Mouse (Mus musculus) cerebellum, postnatal 4 days (tissue): Measurements from ENCODE around the gene Hrct1.

Experiments
- DNase-seq, 2 experiments: peaks; one replicate each; pipeline ENCODE4 v3.0.0; 2022; ENCODE audit warnings: low spot score in 2 of 2, mixed read lengths in 1 of 2

The Hrct1 gene

DNA sequence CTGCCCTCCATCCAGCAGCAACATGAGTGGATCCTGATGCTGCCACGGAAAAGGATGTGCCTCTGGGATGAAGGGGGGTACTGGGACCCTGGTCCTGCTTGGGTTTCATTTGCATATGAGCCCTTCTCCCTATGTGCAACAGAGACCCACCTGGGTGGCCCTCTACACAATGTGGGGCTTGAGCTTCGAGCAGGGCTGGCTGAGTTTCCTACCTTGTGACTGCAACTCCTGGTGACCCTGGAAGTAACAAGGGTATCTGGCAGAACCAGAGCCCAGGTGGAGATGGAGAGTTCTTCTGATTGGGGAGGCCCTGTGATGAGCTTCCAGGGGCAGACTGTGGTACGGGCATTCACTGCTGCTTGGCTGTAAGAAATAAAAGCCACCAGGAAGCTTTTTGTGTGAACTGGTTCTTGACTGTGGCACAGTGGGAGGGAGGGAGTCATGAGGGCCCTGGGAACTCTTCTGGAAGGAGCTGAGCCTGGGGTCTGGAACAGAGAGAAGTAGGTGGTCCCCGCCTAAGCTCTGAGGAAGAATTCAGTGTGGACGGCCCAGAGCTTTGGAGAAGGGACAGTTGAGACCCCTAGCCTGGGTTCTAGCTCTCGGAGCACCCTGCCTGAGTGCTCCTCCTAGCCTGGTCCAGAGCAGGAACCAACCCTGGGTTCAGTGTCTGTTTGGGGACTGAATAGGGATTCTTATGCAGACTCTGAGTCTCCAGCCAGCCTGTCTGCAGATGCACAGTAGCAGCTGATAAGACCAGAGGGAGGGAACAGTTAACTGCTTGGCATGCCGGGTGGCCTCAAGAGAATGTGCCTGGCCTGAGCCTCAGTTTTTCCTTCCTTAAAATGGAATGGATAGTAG, 959 bp downstream of the Hrct1 start:
- no peak for DNase-seq

- no peak for DNase-seq
These were observed 1.6 kb downstream of the Hrct1 start for GRCm38 (mm10) chr4:43728576-43728954.

GRCm38 (mm10) chr4:43729126-43729525, 2.1 kb downstream of the Hrct1 start:
- DNase-seq: no peak

DNA sequence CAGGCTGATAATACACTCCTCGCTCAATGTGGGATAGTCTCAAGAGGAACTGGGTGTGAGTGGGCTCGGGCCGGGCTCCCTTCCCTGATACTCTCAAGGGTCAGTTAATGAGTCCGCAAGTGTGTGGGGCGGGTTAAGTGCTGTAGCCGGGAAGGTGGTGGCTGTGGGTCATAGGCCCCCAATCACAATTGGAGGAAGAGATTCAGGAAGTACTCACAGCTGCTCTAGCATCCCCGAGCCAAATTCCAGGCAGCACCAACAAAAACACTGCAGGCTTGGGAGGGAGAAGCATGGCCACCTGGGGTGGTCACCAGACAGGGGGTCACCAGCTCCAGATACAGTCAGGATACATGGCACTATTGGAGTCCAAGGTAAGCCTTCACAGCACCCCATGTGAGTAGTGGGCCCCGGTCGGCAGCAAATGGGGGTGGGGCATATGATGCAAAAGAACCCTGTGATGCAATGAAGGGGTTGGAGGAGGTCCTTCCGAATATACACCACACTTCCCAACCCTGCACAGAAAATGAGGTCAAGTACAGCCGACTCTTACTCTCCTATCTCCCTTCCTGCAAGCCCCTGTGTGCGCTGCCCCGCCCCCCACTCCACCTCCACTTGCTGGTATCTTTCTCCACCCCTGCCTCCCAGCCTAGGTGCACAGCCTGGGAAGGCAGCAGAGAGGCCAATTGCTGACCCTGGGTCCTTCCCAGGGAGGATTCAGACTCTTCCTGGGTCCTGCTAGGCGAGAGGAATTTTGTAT, 3.0 kb downstream of the Hrct1 start, which contains the start of gene Spaar:
Spaar (plus strand) TSS at position 241 of the 757 bp plus-strand sequence.
- no peak for DNase-seq

DNA sequence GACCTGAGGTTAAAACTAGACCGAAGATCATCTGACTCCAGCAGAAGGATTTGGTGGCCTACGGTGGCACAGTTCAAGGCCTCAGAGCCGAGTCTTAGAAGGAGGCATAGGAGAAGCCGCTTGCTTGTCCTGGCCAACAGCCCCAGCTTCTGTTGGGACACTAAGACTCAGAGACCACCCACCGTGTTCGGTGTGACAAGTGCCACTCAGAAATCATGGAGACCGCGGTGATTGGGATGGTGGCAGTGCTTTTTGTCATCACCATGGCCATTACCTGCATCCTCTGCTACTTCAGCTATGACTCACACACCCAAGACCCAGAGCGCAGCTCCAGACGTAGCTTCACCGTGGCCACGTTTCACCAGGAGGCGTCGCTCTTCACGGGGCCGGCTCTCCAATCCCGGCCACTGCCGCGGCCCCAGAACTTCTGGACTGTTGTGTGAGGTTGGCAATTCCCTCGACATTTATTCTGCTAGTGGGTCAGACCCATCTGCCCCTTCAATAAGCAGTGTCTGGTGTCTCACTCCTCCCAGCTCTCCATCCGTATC, 3.8 kb downstream of the Hrct1 start:
- DNase-seq: no peak

DNA sequence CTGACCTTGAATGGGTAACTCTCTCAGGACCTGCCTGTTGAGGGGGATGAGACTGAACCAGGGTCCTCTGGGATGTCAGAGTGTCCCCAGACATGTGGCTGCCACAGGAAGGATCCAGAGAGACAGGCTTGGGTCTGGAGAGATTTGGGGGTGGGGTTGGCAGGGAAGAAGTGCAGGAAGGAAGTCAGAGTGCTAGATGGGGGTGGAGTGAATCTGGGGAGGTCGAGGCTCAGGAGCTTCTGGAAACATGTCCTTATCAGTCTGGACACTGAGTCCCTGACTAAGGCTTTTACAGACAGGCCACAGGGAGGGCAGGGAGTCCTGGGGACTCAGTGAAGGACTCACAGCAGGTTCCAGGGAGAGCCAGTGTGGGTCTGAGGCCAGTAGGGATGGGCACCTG, 5.2 kb downstream of the Hrct1 start:
- DNase-seq: no peak

DNA sequence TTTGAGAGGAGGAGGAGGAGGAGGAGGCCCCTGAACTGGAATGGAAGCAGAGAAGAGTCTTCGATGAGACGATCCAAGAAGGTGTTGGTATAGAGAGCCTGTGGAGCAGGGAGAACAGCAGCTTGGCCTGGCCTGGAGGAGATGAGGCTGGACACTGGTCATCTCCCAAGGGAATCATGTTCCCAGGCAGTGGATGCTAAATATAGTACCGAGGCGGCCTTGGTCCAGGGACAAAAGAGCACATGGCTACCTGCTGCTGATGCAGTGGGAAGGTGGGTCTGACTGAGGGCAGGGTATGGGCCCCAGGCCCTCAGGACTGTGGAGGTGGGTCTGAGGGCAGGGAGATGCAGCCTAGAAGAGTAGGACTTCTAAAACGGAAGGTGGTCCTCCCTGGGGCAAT, 6.2 kb downstream of the Hrct1 start:
- no peak for DNase-seq

DNA sequence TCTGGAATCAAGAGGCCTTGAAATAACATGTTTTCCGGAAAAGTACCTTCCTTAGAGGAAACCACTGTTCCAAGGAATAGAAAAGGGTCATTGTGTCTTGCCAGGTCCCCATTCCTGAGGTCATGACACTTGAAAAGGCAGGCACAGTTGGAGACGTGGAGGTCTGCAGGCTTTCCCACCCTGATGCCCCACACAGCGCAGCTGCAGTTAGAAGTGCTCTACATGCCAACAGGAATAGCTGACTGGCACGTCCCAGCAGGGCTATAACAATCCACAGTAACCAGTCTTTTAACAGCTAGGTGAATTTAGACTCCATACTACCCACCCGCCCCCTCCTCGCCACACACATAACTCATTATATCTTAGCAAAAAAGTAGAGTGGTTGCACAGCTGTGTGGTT, 10.2 kb downstream of the Hrct1 start:
- DNase-seq: no peak

DNA sequence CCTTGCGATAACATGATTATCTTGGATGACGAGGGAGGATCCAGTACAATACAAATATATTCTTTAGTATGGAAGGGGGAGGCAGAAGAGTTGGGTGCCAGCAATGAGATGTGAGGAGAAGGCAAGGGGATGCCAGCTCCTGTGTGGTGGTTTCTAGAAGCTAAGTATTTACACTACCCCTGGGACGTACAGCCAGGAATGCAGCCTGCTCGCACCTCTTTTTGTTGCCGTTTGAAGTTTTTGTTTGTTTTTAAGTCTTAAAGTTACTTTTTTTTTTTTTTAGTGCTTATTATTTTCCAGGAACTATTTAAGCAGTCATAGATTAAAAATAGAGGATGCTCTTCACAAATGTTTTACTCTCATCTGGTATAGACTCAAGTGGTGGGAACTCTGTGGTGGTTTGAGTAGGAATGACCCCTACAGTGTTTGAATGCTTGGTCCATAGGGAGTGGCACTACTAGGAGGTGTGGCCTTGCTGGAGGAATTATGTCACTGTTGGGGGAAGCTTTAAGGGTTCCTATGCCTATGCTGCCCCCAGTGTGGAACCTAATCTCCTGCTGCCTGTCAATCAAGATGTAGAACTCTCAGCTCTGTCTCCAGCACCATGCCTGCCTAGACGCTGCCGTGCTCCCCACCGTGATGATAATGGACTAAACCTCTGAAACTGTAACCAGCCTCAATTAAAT, 12.1 kb downstream of the Hrct1 start:
- no peak for DNase-seq

DNA sequence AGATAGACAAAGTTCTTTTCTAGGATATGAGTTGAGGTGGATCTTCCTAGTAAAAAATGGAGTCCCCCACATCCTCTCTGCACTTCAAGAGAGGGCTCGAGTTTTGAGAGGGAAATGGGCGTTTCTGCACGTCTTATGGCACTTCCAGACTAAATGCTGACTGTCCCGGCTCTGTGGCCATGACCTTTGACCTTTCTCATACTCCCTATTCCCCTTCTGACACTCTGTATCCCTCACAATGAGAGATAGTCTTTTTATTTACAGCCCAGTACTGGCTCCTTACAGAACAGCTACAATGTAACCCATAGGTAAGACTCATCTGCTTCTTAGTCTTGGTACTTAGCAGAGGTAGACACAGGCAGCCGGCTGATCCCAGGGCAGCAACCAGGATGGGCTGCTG, 14.5 kb downstream of the Hrct1 start:
- no peak for DNase-seq

DNA sequence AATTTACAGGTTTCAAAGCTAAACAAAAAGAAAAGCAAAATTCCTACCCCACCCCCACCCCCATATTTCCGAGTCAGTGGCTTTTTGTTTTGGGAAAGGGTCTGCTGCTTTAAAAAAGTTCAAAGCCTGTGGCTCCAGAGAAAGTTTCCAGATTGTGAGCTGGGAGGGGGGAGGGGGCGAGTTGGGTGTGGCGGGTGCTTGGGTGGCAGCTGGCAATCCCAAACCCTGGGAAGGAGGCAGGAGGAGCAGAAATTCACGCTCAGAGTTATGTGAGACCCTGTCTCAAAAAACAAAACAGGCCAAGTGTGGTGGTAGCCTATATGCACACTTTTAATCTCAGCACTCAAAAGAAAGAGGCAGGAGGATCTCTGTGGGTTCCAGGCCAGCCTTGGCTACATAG, 15.6 kb downstream of the Hrct1 start:
- DNase-seq: no peak

DNA sequence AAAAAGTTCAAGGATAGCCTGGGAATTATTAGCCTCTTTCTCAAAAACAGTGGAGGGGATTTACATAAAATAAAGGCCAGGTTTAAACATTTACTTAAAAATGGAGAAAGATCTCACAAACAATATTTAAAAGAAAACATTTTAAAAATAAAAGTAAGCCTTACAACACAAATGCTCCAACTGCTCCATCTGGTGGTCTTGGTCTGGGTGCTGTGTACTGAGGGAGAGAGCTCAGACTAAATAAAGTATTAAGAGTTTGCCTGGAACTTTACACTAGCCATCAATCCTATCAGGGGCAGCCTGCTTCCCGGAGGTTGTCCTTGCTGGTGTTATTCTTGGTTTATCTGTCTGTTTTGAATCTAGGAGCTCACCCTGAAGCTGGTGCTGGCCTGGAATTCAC, 16.1 kb downstream of the Hrct1 start:
- DNase-seq: no peak

DNA sequence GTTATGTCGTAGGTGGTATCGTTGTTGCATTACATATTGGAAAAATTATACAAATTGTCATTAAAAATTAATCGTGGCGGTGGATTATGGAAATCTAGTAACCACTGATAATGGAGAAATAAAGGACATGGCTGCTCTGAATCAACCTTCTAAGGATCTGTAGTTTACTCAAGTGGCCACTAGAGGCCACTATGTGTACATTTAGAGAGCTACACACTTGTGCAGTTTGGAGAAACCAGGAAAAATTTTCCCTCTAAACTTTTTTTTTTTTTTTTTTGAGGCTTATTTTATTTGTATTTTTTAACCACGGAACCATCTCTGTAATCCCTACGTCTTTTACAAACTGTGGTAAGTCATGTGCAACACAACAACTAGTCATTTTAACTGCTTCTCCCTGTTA, 18.2 kb downstream of the Hrct1 start:
- no peak for DNase-seq

- no peak for DNase-seq
These were observed 30.2 kb downstream of the Hrct1 start for GRCm38 (mm10) chr4:43757213-43757612.

DNA sequence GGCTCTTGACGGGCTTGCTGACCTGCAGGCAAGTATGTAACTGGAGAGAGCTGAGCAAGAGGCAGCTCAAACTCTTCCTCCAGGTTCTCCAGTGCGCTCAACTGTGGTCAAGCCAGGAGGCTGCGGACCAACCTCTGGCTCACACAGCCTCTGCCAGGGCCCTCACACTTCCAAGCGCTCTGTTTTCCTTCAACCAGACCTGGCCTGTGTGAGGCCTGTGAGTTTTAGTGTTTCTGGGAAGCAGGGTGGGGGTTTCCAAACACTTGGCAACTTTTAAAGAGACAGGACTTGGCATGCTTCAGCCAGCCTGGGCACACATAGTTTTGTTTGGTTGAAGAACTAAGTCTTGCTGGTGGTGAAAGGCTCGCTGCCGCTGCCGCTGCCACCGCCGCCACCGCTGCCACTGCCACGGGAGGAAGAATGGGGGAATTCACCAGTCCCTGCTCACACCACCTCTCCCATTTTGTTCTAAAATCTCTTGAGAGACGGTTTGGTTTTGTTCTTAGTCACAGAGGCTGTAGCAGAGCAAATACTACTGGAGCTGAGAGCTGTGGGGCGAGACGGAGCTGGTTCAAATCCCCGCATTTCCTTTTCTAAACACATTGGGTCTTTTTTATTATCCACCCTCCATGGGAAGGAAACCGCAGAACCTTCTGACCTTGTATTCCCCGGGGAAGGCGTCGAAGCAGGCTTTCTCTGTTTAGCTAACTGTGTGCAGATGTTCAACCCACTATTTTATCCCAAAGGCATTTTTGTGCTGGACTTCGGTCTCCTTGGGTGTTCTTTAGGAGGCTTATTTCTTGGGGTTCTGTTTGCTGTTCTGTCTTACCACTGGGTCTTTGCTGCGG, 32.8 kb downstream of the Hrct1 start:
- DNase-seq: no peak

DNA sequence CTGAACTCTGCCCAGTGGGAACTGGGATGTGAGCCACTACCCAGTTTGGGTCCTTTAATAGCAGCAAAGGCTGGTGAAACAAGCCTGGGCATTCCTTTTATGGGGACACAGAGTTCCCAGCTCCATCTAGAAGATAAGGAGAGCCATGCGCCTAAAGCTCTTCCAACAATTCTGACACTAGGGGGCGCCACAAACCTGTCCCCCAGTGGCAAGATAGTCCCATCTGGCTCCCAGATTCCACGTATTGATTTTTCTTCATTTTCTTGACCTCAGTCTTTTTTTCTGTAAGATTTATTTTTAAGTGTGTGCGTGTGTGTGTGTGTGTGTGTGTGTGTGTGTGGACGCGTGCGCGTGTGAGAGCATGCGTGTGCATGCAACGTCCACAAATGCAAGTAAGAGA, 33.5 kb downstream of the Hrct1 start:
- DNase-seq: peak in 1 of 2 experiments; percentile 33

GRCm38 (mm10) chr4:43761336-43761735, 34.3 kb downstream of the Hrct1 start:
- no peak for DNase-seq

GRCm38 (mm10) chr4:43763410-43763809, 36.4 kb downstream of the Hrct1 start:
- peak; percentile 35 to 48 for DNase-seq

DNA sequence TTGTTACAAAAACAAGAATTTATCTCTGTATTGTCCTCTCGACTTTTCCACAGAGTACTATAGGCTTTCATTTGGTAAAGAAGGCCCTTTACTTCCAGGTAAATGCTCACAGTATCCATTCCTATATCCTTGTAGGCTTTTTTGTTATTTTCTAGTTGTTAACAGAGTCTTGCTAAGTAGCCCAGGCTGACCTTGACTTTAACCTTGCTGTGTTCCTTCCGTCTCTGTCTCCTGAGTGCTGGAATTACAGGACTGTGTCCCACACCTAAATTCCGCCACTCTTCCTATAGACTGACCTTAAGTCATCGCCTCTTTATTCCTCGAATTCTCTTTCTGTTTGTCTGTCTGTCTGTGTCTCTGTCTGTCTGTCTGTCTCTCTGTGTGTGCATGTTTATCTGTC, 41.4 kb downstream of the Hrct1 start:
- no peak for DNase-seq

DNA sequence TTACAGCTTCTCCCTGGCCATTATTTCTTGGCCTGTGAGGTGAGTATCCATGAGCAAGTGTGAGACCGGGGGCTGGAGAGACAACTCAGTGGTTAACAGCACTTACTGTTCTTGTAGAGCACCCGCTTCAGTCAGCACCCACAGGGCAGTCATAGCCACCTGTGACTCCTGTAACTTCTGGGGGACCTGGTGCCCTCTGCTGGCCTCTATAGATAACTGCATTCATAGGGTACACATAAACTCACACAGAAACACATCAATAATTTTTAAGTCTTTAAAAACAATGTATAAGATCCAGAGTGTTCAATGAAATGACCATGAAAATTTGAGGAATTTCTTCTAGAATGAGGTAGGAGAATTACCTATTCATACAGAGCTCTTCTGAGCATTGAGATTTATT, 42.4 kb downstream of the Hrct1 start:
- no peak for DNase-seq

- no peak for DNase-seq
These were observed 43.9 kb downstream of the Hrct1 start, which contains the start of gene Olfr159 for GRCm38 (mm10) chr4:43770909-43771308. Gene Olfr159, minus strand, starts transcription at chr4:43771009.
